Mouse (Mus musculus) ovary, adult 2 months (tissue): ENCODE measurements around the gene Anxa8. TPM values are rescaled to one million over a fixed set of nuclear protein-coding genes. Genes with fewer than 3 reads are reported as not detected.

Experiments
- polyA plus RNA-seq: library from polyadenylated mRNA; depleted of rRNA; stranded (reverse); fragments of >200 nt; gene quantifications from 2 replicates; pipeline ENCODE4 v1.2.3, GENCODE M21; 2012; rRNA removed

Gene Anxa8
- polyA plus RNA-seq = 14.1 and 14.6 TPM in 2 replicates

DNA sequence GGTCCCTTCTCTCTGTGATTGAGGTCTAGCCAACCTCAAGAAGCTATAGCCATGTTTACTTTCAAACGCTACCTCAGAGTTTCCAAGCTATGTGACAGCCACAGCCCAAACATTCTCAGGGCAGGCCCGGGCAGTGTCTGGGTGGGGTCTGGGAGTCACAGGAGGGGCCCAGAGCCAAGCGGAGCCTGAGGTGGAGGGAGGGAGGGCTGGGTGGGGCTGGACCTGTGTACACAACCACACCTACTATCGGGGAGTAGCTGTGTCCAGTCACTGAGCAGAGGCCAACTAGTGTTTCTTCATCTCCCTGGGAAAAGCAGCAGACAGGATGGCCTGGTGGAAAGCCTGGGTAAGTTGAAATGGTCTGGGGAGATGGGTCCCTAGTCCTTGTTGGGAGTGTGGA is at the start of gene Anxa8:
Gene Anxa8 (plus strand): TSS at position 251 of the 400 bp plus-strand sequence.

DNA sequence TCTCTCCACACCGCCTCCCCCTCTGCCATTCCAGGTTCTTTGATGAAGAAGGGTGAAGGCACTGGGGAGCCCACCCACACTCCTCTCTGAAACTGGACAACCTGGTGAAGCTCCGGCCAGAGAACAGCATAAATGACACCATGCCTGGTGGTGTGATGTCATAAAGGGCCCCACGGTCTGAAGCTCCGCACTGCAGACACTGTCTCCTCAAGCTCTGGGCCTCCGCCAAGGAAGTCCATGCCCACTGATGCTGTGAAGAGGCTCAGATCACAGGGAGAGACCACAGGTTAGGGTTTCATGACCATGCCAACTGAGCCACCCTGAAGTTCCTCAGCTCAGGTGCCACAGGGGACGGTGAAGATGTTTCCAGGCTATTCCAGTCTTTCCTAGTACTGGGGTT is 33.3 kb upstream of the Anxa8 start, which contains the start of gene Antxrl:
Gene Antxrl (plus strand): TSS at position 192 of the 400 bp plus-strand sequence.

DNA sequence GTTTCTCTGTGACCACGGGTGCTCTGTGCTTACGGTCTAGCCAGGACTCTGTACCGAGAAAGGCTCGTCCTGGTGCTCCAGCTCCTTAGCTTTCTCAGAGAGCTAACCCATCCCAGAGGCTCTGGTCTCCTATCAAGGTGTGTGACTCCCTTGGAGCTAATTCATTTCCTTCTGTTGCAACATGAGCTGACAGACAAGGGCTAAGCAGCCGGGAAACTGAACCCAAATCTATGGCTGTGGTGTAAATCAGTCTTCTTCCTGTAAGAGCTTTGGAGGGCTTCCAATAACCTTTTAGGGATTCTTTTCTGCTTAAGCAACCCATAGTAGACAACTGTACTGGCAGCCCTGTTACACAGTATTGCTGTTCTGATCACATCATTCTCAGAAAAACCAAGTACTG is 16.8 kb downstream of the Anxa8 start, which contains the start of gene A630023A22Rik:
Gene A630023A22Rik (minus strand): TSS at position 154 of the 400 bp plus-strand sequence.

Other genes starting within 250 kb of the Anxa8 start
- gene Gdf10, start 162.4 kb upstream of the Anxa8 start, polyA plus RNA-seq = 36.3 and 36.8 TPM in 2 replicates
- not detected in 2 replicates for gene Gdf2, start 144.9 kb upstream of the Anxa8 start, polyA plus RNA-seq
- gene Rbp3, start 132.0 kb upstream of the Anxa8 start, polyA plus RNA-seq = not detected in 2 replicates
- gene Zfp488, start 107.2 kb upstream of the Anxa8 start, polyA plus RNA-seq = not detected in 2 replicates
- gene Gm30083, start 70.8 kb upstream of the Anxa8 start, polyA plus RNA-seq = not detected in 2 replicates
- 0.32 and 0.37 TPM in 2 replicates for gene Gm5460, start 69.2 kb upstream of the Anxa8 start, polyA plus RNA-seq
- gene Antxrl, start 33.3 kb upstream of the Anxa8 start, polyA plus RNA-seq = not detected in 2 replicates
- gene A630023A22Rik, start 16.8 kb downstream of the Anxa8 start, polyA plus RNA-seq = not detected in 2 replicates
- 0.07 and 0.24 TPM in 2 replicates for gene Npy4r, start 66.5 kb downstream of the Anxa8 start, polyA plus RNA-seq
- gene Gprin2, start 115.7 kb downstream of the Anxa8 start, polyA plus RNA-seq = 2.0 and 2.2 TPM in 2 replicates
- 10.6 and 13.1 TPM in 2 replicates for gene Syt15, start 133.6 kb downstream of the Anxa8 start, polyA plus RNA-seq
- gene Shld2, start 224.5 kb downstream of the Anxa8 start, polyA plus RNA-seq = 1.6 and 2.0 TPM in 2 replicates
- gene Glud1, start 224.7 kb downstream of the Anxa8 start, polyA plus RNA-seq = 99.3 and 164 TPM in 2 replicates